Mouse (Mus musculus) kidney, adult 8-10 months (tissue): ENCODE data around the gene Mesp2.

Experiments
- DNase-seq, 2 experiments: peaks; one replicate each; pipeline ENCODE4 v3.0.0; 2022

Gene Mesp2

DNA sequence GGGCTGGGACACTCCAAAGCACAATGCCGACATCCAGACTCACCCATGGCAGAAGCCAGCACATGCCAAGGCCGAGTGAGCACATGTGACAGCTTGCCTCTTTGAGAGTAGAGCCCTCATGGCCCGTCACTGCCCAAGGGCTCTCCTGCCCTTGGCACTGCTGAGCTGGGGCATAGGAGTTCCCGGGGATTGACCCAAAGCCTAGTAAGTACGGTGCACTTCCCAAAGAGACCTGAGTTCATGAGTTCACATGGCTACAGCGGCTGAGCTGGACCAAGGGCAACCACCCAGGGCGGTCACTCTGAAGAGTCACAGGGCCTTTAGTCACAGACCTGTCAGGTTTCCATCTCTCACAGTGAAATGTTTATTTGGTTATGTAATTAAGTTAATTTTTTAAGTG lies 2.0 kb upstream of the Mesp2 start:
- no peak for DNase-seq

DNA sequence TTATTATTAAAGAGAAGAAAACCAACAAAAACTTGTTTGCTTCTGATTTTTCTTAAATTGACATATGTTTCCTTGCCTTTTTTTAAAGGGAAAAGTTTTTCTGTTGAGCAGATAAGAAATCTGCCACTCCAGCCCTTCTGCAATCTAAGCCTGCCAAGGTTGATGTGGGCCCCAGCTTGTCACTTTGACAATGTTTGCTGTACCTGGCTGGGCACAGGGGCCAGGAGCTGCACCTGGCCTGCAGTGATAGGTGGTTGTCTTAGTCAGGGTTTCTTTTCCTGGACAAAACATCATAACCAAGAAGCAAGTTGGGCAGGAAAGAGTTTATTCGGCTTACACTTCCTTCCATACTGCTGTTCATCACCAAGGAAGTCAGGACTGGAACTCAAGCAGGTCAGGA lies 2.9 kb downstream of the Mesp2 start:
- DNase-seq, result no peak

DNA sequence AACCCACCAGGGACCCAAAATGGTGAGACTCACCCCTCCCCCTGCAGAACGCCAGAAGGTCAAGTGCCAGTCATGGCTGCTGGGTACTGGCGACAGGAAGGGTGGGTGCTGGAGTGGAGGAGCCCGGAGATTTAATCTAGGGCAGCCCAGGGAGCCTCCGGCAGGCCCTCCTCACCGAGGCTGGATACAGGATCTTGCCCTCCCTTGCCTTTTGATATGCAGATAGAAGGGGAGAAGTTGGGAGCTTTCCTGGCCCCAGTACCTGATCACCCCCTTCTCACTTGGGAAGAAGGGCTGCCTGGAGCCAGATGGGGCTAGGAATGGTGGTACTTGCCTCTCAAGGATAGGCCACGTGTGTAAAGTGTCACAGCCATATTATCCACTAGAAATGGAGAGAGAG lies 7.8 kb downstream of the Mesp2 start:
- DNase-seq, result no peak

DNA sequence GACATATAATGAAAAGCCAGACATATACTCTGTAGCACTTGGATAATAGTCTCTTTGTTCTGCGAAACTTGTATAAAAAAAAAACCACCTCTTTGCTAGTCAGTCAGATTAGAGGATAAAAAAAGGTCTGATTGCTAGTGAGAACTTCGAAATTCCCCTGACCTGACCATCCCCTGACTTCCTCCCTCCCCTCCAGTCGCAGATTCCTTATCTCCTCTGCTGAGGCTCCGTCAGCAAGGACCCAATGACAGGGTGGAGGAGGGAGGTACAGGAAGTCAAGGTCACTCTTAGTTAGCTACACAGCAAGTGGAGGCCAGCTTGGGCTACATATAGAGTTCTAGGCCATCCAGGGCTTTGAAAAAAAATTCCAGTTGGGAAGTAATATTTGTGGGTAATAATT lies 9.0 kb downstream of the Mesp2 start:
- no peak for DNase-seq

DNA sequence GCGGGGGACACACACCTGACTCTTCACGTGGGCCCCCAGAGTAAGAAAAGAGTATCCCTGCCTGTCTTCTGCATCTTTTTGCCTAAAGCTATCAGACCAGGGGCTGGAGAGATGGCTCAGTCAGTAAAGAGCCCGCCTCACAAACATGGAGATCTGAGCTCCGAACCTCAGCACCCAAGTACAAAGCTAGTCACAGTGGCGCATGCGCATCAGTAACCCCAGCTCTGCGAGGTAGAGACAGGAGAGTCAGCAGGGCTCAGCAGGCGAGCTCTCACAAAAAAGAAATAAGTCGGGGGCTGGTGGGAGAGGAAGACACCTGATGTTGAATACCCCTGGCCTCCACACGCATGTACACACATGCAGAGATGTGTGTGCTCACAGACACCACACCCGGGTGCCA lies 9.5 kb downstream of the Mesp2 start:
- no peak for DNase-seq

DNA sequence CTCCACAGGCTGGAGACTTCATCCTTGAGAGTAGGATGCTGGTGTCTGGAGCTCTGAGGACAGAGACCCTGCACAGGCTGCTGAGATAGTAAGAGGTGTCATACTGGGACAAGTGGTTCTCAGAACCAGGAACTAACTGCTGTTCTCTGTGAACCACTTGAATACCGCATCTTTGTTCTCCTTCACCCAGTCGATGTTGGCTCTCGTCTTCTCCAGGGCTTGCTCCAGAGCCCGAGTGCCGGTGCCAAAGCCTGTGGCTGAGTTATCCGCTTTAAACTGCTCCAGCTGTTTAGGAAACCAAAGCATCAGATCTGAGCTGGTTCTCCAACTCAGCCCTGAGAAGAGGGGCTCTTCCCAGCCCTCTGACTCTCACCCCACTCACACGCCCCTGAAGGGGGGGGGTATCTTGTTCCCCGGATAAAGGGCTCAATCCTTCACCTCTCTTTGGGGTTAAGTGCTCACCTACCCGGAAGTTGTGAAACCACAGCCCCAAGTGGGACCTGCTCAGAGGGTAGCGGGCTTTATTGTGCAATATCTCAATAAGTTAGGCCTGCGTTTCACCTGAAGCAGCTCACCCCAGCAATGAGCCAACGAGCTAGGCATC lies 11.7 kb downstream of the Mesp2 start:
- no peak for DNase-seq

DNA sequence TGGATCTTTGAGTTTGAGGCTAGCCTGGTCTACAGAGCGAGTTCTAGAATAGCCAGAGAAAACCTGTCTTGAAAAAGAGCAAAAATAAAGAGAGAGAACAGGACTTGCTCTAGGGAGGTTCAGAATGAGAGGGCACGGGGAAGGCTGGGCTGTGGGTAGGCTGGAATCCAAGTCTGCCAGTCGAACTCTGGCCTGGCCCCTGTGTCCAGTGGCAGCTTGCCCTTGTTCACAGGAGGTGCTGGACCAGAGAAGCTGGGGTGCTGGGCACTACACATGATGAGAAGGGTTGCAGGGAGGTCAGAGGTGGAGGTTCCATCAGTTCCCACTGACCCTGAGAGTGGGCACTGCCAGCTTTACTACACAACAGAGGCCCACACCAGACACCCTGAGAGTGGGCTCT lies 17.8 kb downstream of the Mesp2 start:
- peak; percentile 75 to 77 for DNase-seq

DNA sequence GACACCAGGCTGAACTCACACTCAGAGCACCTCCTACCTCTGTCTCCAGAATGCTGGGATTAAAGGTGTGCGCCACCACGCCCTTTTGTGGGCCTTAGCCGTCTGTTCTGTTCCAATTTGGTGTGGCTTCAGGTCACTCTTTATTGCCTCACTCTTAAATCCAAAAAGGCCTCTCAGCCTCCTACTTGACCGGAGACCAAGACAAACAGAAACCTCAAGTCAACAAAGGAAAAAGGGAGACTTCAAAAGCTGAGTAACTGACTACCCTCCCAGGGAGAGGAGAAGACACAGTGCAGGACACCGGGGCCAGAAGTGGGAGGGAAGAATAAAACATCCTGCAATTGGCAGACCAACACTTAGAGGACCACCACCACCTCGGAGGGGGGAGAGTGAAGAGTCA lies 20.6 kb downstream of the Mesp2 start:
- DNase-seq, result no peak

DNA sequence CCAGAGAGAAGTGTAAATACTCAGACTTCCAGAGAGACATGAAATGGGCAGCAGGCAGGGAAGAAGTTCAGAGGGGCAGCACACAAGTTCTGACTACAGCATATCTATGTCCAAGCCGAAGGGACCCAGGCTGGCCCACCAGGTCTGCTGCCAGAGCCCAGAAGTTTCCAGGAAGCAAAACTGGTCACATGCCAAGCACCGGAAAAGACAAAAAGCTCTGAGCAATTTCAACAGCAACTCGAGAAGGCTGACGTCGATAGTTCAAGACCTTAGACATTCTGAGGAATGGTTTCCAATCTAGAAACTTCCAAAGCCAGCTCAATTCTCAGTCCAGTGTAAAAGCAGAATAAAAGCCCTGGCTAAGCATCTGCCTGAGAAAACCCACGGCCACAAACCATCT lies 21.1 kb downstream of the Mesp2 start:
- peak in 1 of 2 experiments; percentile 30 for DNase-seq

DNA sequence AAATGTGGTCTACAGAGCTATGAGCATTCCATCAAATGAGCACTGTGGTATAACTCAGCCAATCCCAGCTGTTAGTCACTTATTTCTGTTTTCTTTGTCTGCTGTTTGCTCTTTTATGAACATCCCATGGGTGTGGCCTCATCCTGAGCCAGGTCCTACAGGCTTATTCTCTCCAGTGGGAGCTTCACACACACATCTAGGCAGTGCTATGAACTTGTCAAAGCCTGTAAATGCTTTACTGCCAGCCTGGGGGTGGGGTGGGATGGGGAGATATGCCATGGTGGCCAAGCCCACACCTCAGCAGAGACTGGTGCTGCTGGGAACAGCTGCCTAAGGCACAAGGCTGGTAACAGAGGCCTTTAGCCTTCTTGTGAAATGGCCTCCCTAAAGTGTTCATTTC lies 22.5 kb downstream of the Mesp2 start:
- no peak for DNase-seq

DNA sequence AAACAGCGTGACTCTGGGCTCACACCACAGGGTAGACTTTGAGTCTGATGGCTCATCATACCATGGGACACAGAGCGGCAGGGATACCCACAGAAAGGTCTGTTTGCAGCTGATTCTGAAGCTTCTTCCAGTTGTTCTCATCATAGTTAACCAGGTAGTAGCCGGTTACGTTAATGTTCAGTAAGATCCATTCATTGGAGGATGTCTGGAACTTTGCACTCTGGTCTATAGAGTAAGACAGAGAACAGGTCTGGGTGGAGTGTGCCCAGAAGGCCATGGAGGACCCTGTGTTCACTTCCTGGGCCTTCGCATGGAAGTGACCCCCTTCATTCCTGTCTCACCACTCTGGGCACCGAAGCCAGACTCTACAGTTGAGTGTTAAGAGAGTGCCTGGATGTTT lies 24.7 kb downstream of the Mesp2 start:
- DNase-seq, result no peak

DNA sequence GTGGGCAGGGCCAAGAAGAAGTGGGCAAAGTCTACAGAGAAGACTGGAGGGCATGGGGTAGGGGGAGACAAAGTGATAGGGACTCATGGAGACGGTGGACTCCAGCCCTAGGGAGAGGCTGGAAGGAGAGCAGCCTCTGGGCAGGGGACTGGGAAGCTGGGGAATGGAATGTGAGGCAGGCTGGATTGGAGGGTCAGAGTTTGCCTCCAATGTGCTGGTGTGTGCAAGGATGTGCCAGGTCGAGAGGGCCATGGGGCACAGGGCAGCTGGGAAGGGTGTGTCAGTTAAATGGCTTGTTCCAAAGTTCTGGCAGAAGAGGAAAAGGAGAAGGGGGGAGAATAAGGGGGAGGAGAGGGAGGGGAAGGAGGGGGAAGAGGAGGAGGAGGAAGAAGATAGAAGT lies 26.7 kb downstream of the Mesp2 start:
- DNase-seq, result peak; percentile 78 to 87

DNA sequence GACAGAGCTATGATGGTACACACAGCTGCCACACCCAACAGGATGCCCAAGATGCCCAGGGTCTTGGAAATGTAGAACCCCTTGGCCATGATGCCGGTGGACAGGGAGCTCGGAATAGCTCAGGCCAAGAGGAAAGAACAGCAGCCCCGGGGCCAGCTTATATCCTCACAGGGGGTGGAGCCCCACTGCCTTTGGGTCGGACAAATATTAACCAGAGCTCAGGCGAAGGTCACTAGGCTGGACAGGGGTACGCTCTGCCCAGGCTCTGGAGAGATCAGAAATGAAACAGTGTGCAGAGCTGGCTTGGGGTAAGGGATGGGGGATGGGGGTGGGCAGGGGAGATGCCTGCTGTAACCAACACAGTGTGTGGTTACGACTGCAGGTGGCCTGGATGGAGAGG lies 31.6 kb downstream of the Mesp2 start:
- DNase-seq, result peak; percentile 81 to 82

DNA sequence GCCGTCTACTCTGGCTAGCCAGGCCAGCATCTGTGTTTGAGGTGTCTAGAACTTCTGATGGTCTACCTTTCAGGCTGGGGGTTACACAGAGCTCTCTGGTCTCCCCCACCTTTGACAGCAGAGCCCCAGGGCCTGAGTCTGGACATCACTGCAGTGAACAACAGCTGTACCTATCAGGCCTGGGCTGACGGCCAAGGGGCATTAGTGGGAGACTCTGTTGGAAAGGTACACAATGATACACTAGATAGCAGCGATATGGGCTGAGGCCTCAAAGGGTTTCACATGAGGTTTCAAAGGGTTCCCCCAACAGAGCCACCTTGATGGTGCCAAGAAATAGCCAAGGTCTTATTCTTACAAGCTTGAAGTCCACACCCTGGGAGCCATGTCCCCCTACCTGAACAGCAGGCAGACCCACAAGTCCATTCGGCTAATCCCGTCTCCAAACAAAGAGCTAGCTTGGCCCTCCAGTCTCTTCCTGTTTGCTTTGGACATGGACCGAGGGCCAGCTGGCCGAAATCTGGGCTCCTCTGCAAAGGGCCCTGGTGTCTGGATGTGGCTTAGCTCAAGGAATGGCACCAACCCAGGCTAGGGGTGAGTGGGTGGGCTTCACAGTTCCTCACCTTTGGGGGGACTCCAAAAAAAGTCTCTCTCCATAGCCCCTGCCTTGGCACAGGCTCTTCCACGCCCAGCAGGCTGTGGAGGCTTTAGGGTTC lies 33.7 kb downstream of the Mesp2 start:
- DNase-seq, result no peak

DNA sequence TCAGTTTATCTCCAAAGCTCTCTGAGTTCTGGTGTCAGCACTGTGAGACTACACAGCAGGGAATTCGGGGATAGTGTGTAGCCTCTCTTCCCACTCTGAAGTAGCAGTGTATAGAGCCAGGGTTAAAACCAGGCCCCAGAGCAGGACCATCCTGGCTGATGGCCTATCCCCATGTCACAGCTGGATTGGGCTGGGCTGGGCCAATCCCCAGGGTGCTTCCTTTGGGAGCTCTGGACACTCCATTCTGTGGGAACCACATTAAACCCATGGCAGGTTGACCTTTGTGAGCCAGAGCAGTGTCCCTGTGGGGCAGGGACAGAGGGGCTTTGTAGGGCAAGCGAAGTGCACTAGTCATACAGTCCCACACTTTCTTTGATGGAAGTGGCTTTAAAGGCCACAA lies 35.8 kb downstream of the Mesp2 start:
- no peak for DNase-seq

DNA sequence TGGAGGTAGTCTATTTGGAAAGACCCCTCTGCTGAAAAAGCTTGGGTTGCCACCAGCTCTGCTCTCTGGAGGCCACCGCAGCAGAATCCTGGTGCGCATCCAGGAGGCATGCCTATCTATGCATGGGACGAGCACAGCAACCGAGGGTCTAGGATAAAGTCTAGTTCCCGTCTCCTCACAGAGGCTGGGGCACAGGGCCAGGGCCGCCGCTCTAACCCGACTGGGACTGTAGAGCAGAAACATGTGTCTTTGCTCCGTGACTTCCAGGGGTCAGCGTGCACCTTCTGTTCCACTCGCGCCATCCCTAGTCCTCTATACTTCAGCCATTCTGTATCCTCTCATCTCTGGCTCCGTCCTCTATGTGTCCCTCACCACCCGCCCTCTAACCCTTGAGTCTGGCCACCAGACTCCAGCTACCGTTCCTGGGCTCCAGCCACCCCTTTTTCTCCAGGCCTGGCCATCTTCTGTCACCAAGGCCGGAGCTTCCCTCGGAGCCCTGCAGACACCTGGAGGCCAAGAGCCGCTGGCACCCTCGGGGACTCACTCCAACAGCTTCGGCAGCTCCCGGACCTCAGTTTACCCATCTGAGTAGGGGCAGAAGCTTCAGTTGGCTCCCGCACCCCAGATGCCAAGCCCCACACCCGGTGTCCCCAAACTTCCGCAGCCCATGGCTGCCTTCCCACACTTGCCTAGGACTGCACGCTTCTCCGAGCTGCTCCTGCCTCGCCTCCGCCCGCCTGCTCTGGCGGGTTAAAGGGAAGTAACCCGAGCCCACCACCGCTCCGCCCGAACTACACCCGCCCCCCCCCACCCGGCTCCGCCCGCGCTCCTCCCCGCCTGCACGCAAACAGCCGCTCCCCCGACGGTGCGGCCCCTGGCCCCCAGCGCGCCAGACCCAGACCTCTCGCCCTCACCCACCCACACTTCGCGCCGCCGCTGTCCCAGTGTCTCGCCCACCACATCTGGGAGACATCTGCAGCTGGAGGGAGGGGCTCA lies 37.2 kb downstream of the Mesp2 start:
- DNase-seq, result no peak

DNA sequence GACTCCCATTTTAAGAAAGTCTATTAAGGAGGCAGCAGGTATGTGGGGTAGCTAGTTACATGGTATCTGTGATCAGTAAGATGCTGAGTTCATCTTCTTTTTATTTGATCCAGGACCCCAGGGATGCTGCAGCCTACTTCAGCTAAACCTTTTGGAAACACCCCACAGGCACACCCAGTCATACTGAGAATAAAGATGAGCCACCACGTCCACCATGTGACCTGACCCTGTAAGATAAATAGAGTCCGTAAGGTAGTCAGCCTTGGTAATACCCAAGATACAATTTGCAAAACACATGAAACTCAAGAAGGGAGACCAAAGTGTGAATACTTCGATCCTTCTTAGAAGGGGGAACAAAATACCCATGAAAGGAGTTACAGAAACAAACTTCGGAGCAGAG lies 45.8 kb downstream of the Mesp2 start:
- DNase-seq, result no peak

DNA sequence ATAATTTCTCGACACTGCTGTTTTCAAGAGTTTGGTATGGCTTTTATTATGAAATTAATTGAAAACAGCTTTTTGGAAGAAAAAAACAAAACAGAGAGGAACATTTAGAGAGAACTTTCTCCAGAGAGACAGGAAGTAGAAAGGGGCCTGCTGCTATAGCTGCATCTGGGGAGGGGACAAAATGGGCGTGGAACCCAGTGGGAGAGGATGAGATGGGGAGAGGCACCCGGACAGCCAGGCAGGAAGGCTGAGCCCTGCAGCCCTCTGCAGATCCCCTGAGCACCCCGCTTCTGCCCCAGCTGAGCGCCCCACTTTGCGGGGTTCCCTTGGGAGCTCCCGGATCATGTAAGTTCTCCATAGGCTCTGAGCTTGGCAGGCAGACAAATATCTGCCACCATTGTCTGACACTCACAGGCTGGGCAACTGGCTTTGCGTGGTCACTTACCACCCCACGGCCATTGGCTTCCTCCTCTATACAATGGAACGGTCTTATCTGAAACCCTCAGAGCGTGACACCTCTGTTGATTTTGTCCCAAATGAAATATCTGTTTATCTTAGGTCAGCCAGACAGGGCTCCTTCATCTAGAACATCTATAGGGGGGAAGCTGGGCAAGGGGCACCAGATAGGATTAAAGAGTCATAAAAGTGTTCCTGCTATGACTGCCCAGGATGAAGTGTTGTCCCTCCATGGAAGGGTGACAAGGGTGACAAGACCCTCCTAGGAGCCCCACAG lies 47.8 kb downstream of the Mesp2 start:
- DNase-seq, result no peak

DNA sequence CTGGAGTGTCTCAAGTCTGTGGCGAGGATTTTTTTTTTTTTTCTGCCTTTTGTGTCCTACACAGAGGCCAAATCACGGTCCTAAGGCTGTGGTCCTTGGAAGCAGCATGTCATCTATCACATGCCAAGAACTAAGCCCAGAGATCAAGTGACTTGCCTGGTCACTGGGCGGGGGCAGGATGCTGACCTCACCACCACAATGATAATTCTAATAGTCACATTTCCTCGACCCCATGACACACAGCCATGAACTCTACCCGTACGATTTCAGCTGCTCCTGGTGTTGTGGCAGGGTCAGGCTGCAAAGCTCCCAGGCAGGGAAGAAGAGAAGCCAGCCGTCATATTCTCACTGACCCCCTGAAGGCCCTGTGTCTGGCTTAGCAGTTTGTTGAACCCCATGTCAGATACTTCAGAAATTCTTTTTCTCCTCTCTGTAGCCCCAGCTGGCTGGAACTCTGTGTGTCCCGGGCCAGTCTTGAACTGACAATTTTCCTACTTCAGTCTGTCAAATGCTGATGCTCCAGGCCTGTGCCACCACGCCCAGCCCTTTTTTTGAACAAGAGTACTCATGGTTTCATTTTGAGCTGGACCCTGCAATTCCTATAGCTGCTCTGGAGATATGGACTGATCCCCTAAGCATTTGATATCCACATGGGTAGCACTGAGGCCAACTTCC lies 48.6 kb downstream of the Mesp2 start:
- DNase-seq, result no peak

DNA sequence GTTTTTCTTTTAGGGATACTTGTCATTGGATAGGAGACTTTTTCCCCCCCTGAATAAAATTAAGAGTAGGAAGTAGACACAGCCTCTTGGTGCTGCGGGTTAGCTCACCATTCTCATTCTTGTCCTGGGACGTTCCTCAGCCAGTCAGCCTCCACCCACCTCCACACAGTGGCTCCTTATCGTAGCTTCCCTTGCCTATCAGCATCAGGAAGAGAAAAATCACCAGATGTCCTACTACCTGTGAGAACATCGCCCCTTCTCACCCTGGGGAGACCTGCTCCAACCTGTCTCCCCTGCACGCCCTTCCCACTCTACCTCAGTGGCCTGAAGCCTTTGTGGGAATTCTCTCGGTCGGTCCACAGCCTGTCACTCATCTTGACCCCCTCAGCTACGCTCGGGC lies 50.3 kb downstream of the Mesp2 start, which contains the start of gene Anpep:
Anpep (minus strand) TSS at position 249 of the 400 bp plus-strand sequence.
- DNase-seq, result no peak

DNA sequence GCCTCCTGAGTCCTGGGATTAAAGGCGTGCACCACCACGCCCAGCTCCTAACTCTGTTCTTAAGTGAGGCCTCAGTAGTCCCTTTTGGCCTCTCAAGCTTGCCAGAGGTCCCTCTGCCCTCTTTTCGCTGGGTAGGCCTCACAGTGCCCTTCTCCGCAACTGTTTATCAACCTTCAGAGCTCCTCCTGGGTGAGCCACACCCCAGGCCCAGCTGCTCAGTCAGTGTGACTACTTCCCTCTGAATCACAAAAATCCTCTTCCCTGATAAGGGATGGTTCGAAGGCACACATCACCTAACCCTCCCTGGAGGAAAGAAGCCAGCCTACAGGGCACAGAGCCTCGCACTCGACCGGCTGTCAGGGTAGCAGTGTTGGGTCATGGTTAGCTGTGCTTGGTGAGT lies 51.3 kb downstream of the Mesp2 start:
- DNase-seq, result no peak
